Mouse (Mus musculus) lung, postnatal 0 days (tissue): ENCODE data around the gene Fitm2. TPM values are rescaled to one million over a fixed set of nuclear protein-coding genes. Genes with fewer than 3 reads are reported as not detected.

Experiments
- ATAC-seq: fragments of 200-750 bp; cut with Nextera tagmentation; 2 replicates; pipeline ENCODE4 v1.8.0; 2017; ENCODE audit warnings: moderate library complexity
- DNase-seq: peaks from one replicate; pipeline ENCODE4 v3.0.0-alpha.2; 2016; ENCODE audit warnings: low spot score
- H3K27ac ChIP-seq: fragments of 300-500 bp; sonication (generic); 2 replicates; pipeline ENCODE4 v1.5.1; 2014; ENCODE audit warnings: antibody characterized with exemption, mild to moderate bottlenecking, low read length, mixed read lengths
- H3K27me3 ChIP-seq: fragments of 300-500 bp; sonication (generic); replicated peaks from 2 replicates; pipeline ENCODE4 v1.6.1; 2014; ENCODE audit warnings: low read length, mixed read lengths; ENCODE audit not compliant: insufficient read depth
- H3K36me3 ChIP-seq: fragments of 300-500 bp; sonication (generic); 2 replicates; pipeline ENCODE4 v1.6.1; 2014; ENCODE audit warnings: low read length, mixed read lengths; ENCODE audit not compliant: insufficient read depth
- H3K4me1 ChIP-seq: fragments of 300-500 bp; sonication (generic); 2 replicates; pipeline ENCODE4 v1.6.1; 2014; ENCODE audit warnings: antibody characterized with exemption, low read depth, low read length, mixed read lengths; ENCODE audit not compliant: insufficient read depth
- H3K4me2 ChIP-seq: fragments of 300-500 bp; sonication (generic); replicated peaks from 2 replicates; pipeline ENCODE4 v1.6.1; 2014; ENCODE audit warnings: low read depth, mild to moderate bottlenecking, low read length, moderate library complexity, mixed read lengths
- H3K4me3 ChIP-seq: fragments of 300-500 bp; sonication (generic); 2 replicates; pipeline ENCODE4 v1.5.1; 2014; ENCODE audit warnings: low read depth, low read length
- H3K9ac ChIP-seq: fragments of 300-500 bp; sonication (generic); replicated peaks from 2 replicates; pipeline ENCODE4 v1.6.1; 2014; ENCODE audit warnings: low read depth, mild to moderate bottlenecking
- H3K9me3 ChIP-seq: fragments of 300-500 bp; sonication (generic); 2 replicates; pipeline ENCODE4 v1.6.1; 2016; ENCODE audit warnings: low read length, mixed read lengths
- CTCF ChIP-seq: IDR thresholded peaks from 2 replicates; pipeline ENCODE4 v1.5.1; 2016; ENCODE audit warnings: antibody characterized with exemption, mild to moderate bottlenecking
- EP300 ChIP-seq: IDR thresholded peaks from 2 replicates; pipeline ENCODE4 v1.6.1; 2016; ENCODE audit warnings: antibody characterized with exemption, mild to moderate bottlenecking, control low read depth
- WGBS: fragments of 180-500 bp; shearing (Covaris S2); extraction: QIAGEN DNeasy Blood & Tissue Kit; methylation state at CpG from one replicate; pipeline ENCODE4 v1.1.7; 2014; 5-methylcytosine and 5-hydroxymethylcytosine counted together
- polyA plus RNA-seq: library from polyadenylated mRNA; unstranded; fragments of >200 nt; fragmentation: Nextera tagmentation; extraction: Ambion mirVana; gene quantifications from 2 replicates; pipeline ENCODE4 v1.2.1, GENCODE M21; 2015

The Fitm2 gene
- polyA plus RNA-seq, 1 experiment from 2014 or later: 22.5 TPM

DNA sequence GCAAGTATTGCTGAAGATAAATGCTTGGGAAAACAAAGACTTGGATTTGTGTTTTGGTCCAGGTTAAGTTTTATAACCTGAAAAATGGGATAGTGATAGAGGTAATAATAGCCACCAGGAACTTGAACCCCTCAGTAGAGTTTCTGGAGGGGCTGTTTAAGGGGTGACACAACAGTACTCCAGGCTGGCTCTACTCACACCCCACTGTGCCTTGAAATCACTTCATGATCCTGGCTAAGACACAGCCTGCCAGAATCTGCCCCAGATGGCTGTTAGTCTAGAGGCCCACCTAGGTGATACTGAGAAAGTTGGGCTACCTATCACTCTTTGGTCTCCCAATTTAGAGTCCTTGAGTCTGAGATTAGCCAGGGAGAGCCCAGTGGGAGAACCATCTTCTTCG lies 32.9 kb downstream of the Fitm2 start:
- no peak overlapping the region for H3K9ac ChIP-seq
- 42% methylated on average over 1 of the region's 1 CpGs for WGBS
- ATAC-seq: no peak
- no peak overlapping the region for H3K4me2 ChIP-seq
- no peak overlapping the region for H3K4me3 ChIP-seq
- TF ChIP-seq CTCF: no peak
- TF ChIP-seq EP300: no peak
- no peaks in the 10 kb centered on the region for H3K36me3 ChIP-seq
- H3K9me3 ChIP-seq: no peaks in the 10 kb centered on the region
- H3K27ac ChIP-seq: no peak overlapping the region
- no peak for DNase-seq
- peaks cover 14% of the 10 kb centered on the region; the same call in 1 of the 2 replicates for H3K27me3 ChIP-seq
- H3K4me1 ChIP-seq: no peaks in the 10 kb centered on the region

GRCm38 (mm10) chr2:163438619-163439451 lies 33.6 kb downstream of the Fitm2 start:
- peak; percentile 48 for DNase-seq
- Histone ChIP-seq H3K4me2 (peak overlapping the region; percentile 28; the same call in 1 of the 2 replicates), H3K9ac (no peak overlapping the region), H3K4me3 (no peak overlapping the region), H3K27me3 (peaks cover 14% of the 10 kb centered on the region; the same call in 1 of the 2 replicates), H3K4me1 (no peaks in the 10 kb centered on the region), H3K27ac (no peak overlapping the region), H3K36me3 (no peaks in the 10 kb centered on the region), H3K9me3 (no peaks in the 10 kb centered on the region)
- TF ChIP-seq CTCF: no peak
- no peak for TF ChIP-seq EP300
- 1% methylated on average over 22 of the region's 30 CpGs for WGBS
- no peak; the same call in 1 of the 2 replicates for ATAC-seq

DNA sequence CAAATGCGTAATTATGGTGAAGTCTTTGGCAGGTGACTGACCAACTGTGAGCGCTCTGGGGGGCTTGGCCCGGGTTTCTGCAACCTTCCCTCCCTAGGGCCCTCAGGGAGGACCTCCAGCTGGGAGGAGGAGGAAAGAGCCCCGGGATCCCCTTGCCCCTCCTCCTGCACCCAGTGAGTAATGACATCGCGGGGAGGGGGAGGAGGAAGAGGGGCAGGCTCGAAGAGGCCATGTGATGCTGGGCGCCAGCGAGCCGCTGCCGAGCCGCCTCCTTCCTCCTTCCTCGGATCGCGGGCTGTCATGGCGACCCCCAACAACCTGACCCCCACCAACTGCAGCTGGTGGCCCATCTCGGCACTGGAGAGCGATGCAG lies 34.2 kb downstream of the Fitm2 start, which contains the start of gene Gdap1l1:
Gene Gdap1l1 (plus strand): TSS at position 231 of the 373 bp plus-strand sequence.
- no peaks in the 10 kb centered on the region for H3K9me3 ChIP-seq
- 2% methylated on average over 17 of the region's 18 CpGs for WGBS
- DNase-seq: no peak
- H3K36me3 ChIP-seq: no peaks in the 10 kb centered on the region
- TF ChIP-seq EP300 (no peak), CTCF (no peak)
- H3K4me2 ChIP-seq: peak within 1 kb of the TSS; percentile 28; the same call in 1 of the 2 replicates
- ATAC-seq: no peak
- H3K27ac ChIP-seq: no peak within 1 kb of the TSS
- peaks cover 14% of the 10 kb centered on the region; the same call in 1 of the 2 replicates for H3K27me3 ChIP-seq
- no peak within 1 kb of the TSS for H3K9ac ChIP-seq
- H3K4me1 ChIP-seq: no peaks in the 10 kb centered on the region
- no peak within 1 kb of the TSS for H3K4me3 ChIP-seq

DNA sequence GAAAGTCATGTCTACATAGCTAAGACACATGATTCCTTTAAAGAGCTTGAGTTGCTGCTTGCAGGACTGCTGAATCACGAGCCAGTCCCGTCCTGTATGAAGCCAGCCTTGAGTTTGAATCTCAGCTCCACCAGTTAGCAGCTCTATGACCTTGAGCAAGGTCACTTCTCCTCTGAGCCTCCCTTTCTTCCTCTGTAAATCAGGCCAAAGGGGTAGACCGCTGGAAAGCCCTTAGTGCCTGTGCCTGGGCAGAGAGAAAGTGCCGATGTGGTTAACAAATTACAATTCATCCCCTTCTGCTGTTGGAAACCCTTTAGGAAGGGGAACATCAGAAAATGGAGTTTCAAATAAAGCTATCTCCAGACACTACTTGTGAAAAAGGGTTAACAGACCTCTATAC lies 34.6 kb downstream of the Fitm2 start:
- Histone ChIP-seq H3K27me3 (peaks cover 14% of the 10 kb centered on the region; the same call in 1 of the 2 replicates), H3K9ac (no peak overlapping the region), H3K4me1 (no peaks in the 10 kb centered on the region), H3K4me3 (no peak overlapping the region), H3K36me3 (no peaks in the 10 kb centered on the region), H3K27ac (no peak overlapping the region), H3K9me3 (no peaks in the 10 kb centered on the region), H3K4me2 (no peak overlapping the region)
- DNase-seq (no peak), ATAC-seq (no peak)
- WGBS: 46% methylated on average over 4 of the region's 4 CpGs
- TF ChIP-seq EP300 (no peak), CTCF (no peak)

GRCm38 (mm10) chr2:163433971-163434370 lies 38.5 kb downstream of the Fitm2 start:
- DNase-seq (no peak), ATAC-seq (no peak)
- H3K4me3 ChIP-seq: no peak overlapping the region
- H3K9me3 ChIP-seq: no peaks in the 10 kb centered on the region
- H3K27ac ChIP-seq: no peak overlapping the region
- no peaks in the 10 kb centered on the region for H3K4me1 ChIP-seq
- H3K27me3 ChIP-seq: peaks cover 13% of the 10 kb centered on the region; the same call in 1 of the 2 replicates
- H3K4me2 ChIP-seq: no peak overlapping the region
- H3K9ac ChIP-seq: no peak overlapping the region
- no peaks in the 10 kb centered on the region for H3K36me3 ChIP-seq
- no peak for TF ChIP-seq EP300
- no peak for TF ChIP-seq CTCF
- 17% methylated on average over 4 of the region's 4 CpGs for WGBS

- Histone ChIP-seq H3K4me3 (no peak overlapping the region), H3K4me1 (no peaks in the 10 kb centered on the region), H3K4me2 (no peak overlapping the region), H3K9me3 (no peaks in the 10 kb centered on the region), H3K27ac (no peak overlapping the region), H3K9ac (no peak overlapping the region), H3K36me3 (no peaks in the 10 kb centered on the region), H3K27me3 (no peaks in the 10 kb centered on the region)
- TF ChIP-seq EP300 (no peak), CTCF (no peak)
- DNase-seq (peak; percentile 13), ATAC-seq (no peak)
- WGBS: 67% methylated on average over 9 of the region's 9 CpGs
Measured at GRCm38 (mm10) chr2:163431289-163431688, 41.1 kb downstream of the Fitm2 start.
